Mouse (Mus musculus) heart, adult 2 months (tissue): Measurements from ENCODE around the gene Colgalt1.

Experiments used
- CTCF ChIP-seq: fragments of 200-600 bp; IDR thresholded peaks from 2 replicates; pipeline ENCODE4 v1.8.1; 2022; ENCODE audit warnings: antibody characterized with exemption, mild to moderate bottlenecking, moderate library complexity
- EP300 ChIP-seq: fragments of 200-500 bp; IDR thresholded peaks from 2 replicates; pipeline ENCODE4 v1.6.1; 2011; ENCODE audit warnings: low read depth, low read length, control low read depth; ENCODE audit not compliant: insufficient read depth
- POLR2A ChIP-seq: fragments of 200-500 bp; IDR thresholded peaks from 2 replicates; pipeline ENCODE4 v1.6.1; 2011; ENCODE audit warnings: mild to moderate bottlenecking, low read depth, low read length, control low read depth; ENCODE audit not compliant: insufficient read depth

DNA sequence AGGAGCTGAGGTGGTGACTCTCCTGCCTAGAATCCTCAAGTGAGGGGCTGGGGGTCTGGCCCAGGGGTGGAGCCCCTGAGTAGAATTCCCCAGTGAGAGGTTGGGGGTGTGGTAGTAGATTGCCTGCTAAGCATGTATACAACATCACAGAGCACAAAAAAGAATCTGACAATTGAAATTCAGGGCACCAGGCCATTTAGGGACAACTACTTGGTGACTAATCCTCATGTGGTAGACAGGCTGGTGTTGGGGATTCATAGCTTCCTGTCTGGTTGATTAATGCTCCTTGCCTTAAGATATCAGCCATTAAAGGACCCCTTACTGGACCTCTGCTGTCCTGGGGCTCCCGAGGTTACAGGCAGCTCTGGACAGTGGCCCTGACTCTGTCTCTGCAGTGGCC is 31.8 kb upstream of the Colgalt1 start:
- TF ChIP-seq POLR2A (no peak), CTCF (no peak), EP300 (no peak)
